Mouse (Mus musculus) hindbrain, embryonic 13.5 days (tissue): ENCODE measurements around the gene Milr1. TPM values are rescaled to one million over a fixed set of nuclear protein-coding genes. Genes with fewer than 3 reads are reported as not detected.

Experiments used
- ATAC-seq: fragments of 200-750 bp; cut with Nextera tagmentation; 2 replicates; pipeline ENCODE4 v1.8.0; 2017; ENCODE audit warnings: moderate TSS enrichment; ENCODE audit not compliant: low FRiP score
- H3K27ac ChIP-seq: fragments of 300-500 bp; sonication (generic); 2 replicates; pipeline ENCODE4 v1.5.1; 2015; ENCODE audit warnings: inconsistent platforms, mild to moderate bottlenecking, moderate library complexity
- H3K27me3 ChIP-seq: fragments of 300-500 bp; sonication (generic); 2 replicates; pipeline ENCODE4 v1.6.1; 2015; ENCODE audit warnings: mild to moderate bottlenecking, inconsistent platforms
- H3K36me3 ChIP-seq: fragments of 300-500 bp; sonication (generic); 2 replicates; pipeline ENCODE4 v1.6.1; 2015; ENCODE audit warnings: mild to moderate bottlenecking, inconsistent platforms
- H3K4me1 ChIP-seq: fragments of 300-500 bp; sonication (generic); replicated peaks from 2 replicates; pipeline ENCODE4 v1.6.1; 2015; ENCODE audit warnings: inconsistent platforms
- H3K4me2 ChIP-seq: fragments of 300-500 bp; sonication (generic); 2 replicates; pipeline ENCODE4 v1.6.1; 2015; ENCODE audit warnings: inconsistent platforms, mild to moderate bottlenecking, moderate library complexity
- H3K4me3 ChIP-seq: fragments of 300-500 bp; sonication (generic); 2 replicates; pipeline ENCODE4 v1.5.1; 2015; ENCODE audit warnings: mild to moderate bottlenecking, inconsistent platforms
- H3K9ac ChIP-seq: fragments of 300-500 bp; sonication (generic); 2 replicates; pipeline ENCODE4 v1.6.1; 2015; ENCODE audit warnings: mild to moderate bottlenecking, inconsistent platforms
- H3K9me3 ChIP-seq: fragments of 300-500 bp; sonication (generic); 2 replicates; pipeline ENCODE4 v1.6.1; 2016; ENCODE audit warnings: inconsistent platforms
- WGBS: fragments of 180-500 bp; shearing (Covaris S2); methylation state at CpG from one replicate; pipeline ENCODE4 v1.1.7; 2015; 5-methylcytosine and 5-hydroxymethylcytosine counted together
- polyA plus RNA-seq: library from polyadenylated mRNA; unstranded; fragments of >200 nt; fragmentation: Nextera tagmentation; extraction: Ambion mirVana; gene quantifications from 2 replicates; pipeline ENCODE4 v1.2.1, GENCODE M21; 2015

Gene Milr1
- 0.78 and 1.3 TPM in 2 replicates for polyA plus RNA-seq

DNA sequence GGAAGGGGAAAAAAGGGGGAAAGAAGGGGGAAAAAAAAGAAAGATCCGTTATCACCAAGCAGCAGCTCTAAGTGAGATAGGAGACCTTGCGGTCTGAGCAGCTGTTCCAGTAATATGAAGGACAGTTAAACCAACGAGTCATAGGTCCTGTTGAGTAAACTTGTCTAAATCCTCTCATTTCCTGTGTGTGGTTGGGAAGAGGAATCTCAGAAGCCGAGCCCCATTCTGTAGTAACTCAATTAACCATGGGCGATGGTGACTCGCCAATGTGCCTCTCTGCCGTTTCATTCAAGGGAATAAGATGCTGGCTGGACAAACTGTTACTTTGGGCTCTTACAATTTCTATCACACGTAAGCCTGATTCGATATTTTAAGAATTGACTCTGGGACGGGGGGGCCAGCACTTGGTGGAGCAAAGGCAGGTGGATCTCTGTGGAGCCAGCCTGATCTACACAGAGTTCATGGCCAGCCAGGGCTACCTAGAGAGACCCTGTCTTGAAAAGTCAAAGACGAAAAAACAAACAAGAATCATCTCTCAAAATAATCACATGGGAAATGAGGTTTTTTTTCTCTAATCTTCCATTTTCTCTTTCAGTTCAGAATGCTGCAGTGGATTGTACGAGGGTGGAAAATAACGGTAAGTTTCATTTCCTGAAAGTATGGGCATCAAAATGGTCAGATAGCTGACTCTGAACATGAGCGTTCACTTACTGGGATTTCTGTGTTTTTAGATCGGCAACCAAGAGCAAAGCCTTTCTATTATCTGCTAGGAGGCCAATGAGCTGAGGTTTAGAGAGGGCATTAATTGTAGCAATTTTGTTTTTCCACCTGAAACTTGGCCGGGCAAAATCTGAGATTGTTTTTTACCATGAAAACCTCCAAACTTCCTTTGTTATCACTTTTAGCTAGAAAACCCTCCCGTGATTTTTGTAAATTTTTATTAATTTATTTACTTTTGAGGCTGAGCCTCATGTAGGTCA, at the start of gene Milr1:
Gene Milr1, plus strand, starts transcription at position 188 of the 980 bp plus-strand sequence.
- no peak within 1 kb of the TSS for H3K27ac ChIP-seq
- no peak within 1 kb of the TSS for H3K9ac ChIP-seq
- no peaks in the 10 kb centered on the region for H3K36me3 ChIP-seq
- H3K27me3 ChIP-seq = no peaks in the 10 kb centered on the region
- no peak within 1 kb of the TSS for H3K4me3 ChIP-seq
- H3K9me3 ChIP-seq = no peaks in the 10 kb centered on the region; the same call in 1 of the 2 replicates
- no peak for ATAC-seq
- 93% methylated on average over 17 of the region's 17 CpGs for WGBS
- no peak within 1 kb of the TSS for H3K4me2 ChIP-seq
- H3K4me1 ChIP-seq = no peaks in the 10 kb centered on the region

DNA sequence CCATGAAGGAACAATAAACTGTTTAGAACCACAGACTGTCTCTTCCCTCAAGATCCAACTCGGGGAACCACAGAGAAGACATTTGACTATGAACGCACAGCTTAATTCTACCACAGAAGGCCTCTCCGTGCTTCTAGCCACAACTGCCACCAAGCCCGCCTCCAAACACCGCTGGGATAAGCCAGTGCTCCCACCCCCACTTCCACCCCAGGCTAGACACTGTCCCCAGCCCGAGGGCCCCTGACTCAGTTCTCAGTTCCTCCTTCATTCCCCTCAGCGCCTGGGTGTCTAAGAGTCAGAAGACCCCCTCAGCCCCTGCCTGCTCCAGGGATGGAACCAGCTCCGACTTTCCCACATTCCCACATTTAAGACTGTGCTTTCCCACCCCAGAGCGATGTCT, 49.4 kb upstream of the Milr1 start:
- WGBS = 74% methylated on average over 9 of the region's 9 CpGs
- Histone ChIP-seq H3K27me3 (no peaks in the 10 kb centered on the region), H3K4me2 (no peak overlapping the region), H3K9ac (no peak overlapping the region), H3K9me3 (no peaks in the 10 kb centered on the region), H3K27ac (no peak overlapping the region), H3K4me1 (no peaks in the 10 kb centered on the region), H3K4me3 (no peak overlapping the region), H3K36me3 (no peaks in the 10 kb centered on the region)
- ATAC-seq = no peak

DNA sequence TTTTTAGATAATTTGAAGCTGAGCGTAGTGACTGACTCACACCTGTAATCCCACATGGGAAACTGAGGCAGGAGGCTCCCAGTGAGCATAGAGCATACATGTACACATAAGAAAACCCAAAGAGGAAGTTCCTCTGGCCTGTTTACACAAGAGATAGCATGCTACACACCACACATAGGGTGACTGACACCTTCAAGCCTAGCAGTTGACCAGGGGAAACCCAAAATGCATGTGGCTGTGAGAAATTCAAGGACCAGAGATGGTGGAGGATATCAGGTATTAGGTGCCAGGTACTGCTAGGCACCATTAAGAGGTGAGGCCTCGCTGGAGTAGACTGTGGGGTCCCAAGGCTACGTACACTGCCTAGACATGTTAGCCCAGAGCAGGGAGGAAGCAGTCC, 48.4 kb upstream of the Milr1 start:
- WGBS = 87% methylated on average over 3 of the region's 3 CpGs

DNA sequence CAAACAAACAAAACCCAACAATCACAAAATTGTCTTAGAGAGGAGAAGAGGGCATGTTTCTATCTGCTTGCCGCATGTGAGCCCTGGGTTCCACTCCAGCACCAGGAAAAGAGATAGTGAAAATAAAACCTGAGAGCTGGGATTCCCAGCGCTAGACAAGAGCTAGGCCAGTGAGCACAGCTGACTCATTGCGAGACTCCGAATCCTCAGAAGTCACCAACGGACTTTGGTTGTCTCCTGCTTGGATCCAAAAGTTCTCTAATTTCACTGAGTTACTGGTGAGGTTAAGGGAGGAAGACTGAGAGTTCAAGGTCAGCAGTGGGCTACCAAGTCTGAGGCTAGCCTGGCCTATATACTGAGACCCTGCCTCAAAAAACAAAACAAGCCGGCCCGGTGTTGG, 47.1 kb upstream of the Milr1 start:
- no peaks in the 10 kb centered on the region for H3K36me3 ChIP-seq
- 92% methylated on average over 7 of the region's 7 CpGs for WGBS
- no peaks in the 10 kb centered on the region for H3K9me3 ChIP-seq
- ATAC-seq = no peak
- H3K27ac ChIP-seq = no peak overlapping the region
- H3K4me3 ChIP-seq = no peak overlapping the region
- H3K4me2 ChIP-seq = no peak overlapping the region
- no peaks in the 10 kb centered on the region for H3K4me1 ChIP-seq
- no peaks in the 10 kb centered on the region for H3K27me3 ChIP-seq
- no peak overlapping the region for H3K9ac ChIP-seq

More for the DNA sequence above, 48.4 kb upstream of the Milr1 start:
- no peak overlapping the region for H3K4me2 ChIP-seq
- H3K27me3 ChIP-seq = no peaks in the 10 kb centered on the region
- no peaks in the 10 kb centered on the region for H3K9me3 ChIP-seq
- no peak overlapping the region for H3K9ac ChIP-seq
- no peak for ATAC-seq
- no peak overlapping the region for H3K27ac ChIP-seq
- H3K4me1 ChIP-seq = no peaks in the 10 kb centered on the region
- no peak overlapping the region for H3K4me3 ChIP-seq
- H3K36me3 ChIP-seq = no peaks in the 10 kb centered on the region

DNA sequence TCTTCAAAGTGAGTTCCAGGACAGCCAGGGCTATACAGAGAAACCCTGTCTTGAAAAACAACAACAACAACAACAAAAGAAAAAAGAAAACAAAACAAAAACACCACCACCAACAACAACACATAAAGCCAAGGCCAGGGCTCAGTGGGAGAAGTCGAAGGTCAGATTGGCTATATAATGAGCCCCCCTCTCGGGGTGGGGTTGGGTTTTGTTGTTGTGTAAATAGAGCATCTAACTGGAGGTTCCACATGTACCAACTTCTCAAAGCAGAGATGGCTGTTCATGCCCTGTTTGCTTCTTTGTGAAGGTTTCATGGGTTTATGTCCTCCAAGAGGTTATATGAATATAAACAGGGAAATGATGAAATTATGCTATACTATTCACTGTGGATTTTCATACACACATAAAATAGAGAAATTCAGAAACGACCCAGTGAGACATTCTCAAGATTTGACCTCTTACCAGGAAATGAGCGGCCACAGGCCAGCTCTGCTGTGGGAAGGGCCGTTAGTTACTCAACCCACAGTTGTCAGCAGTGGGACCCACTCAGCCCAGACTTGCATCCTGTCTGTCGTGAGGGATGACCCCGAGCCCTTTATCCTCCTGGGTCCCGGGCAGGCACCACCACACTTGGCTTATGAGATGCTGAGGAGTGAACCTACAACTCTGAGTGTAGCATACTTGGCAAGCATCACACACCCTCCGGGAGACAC, 46.5 kb upstream of the Milr1 start:
- no peak overlapping the region for H3K4me3 ChIP-seq
- no peaks in the 10 kb centered on the region for H3K36me3 ChIP-seq
- 70% methylated on average over 9 of the region's 9 CpGs for WGBS
- H3K4me1 ChIP-seq = peaks cover 1% of the 10 kb centered on the region
- no peaks in the 10 kb centered on the region for H3K27me3 ChIP-seq
- no peak overlapping the region for H3K27ac ChIP-seq
- no peak overlapping the region for H3K4me2 ChIP-seq
- no peak for ATAC-seq
- H3K9ac ChIP-seq = no peak overlapping the region
- no peaks in the 10 kb centered on the region for H3K9me3 ChIP-seq

DNA sequence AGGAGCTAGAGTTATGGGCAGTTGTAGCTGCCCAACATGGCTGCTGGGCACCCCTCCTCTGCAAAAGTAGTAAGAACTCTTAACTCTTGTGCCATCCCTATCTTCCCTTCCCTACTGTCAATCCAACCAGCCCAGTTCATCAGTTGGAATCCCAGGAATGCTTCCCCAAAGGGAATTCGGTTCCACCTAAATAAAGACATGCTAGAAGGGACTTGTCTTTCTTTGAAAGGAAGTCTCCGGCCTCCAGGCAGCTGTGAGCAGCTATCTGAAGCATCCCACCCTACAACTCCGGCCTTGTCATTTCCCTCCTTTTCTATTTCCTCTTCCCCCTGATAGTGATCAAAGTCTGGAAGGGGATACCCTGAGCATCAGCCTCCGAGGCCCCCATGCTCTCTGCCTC, 44.8 kb upstream of the Milr1 start:
- Histone ChIP-seq H3K27me3 (no peaks in the 10 kb centered on the region), H3K4me1 (peaks cover 6% of the 10 kb centered on the region), H3K36me3 (no peaks in the 10 kb centered on the region), H3K9me3 (no peaks in the 10 kb centered on the region), H3K4me2 (no peak overlapping the region), H3K27ac (no peak overlapping the region), H3K4me3 (no peak overlapping the region), H3K9ac (no peak overlapping the region)
- WGBS = 46% methylated on average over 4 of the region's 4 CpGs
- no peak for ATAC-seq

DNA sequence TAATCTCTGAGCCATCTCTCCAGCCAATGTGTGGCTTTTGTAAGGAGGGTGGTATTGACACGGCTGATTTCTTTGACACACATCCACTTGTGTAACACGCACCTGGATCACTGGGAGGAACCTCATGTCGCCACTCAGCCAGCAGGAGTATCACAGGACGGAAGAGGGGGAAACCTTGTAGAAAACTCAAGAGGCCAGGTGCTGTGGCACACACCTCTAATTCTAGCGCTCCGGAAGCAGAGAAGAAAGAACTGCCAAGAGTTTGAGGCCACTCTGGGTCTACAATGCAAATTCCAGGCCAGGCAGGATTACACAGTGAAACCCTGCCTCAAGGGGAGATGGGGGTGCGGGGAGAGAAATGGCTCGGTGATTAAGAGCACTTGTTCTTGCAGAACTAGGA, 43.9 kb upstream of the Milr1 start:
- Histone ChIP-seq H3K27me3 (no peaks in the 10 kb centered on the region), H3K4me3 (no peak overlapping the region), H3K9me3 (no peaks in the 10 kb centered on the region), H3K4me2 (no peak overlapping the region), H3K9ac (no peak overlapping the region), H3K4me1 (peaks cover 6% of the 10 kb centered on the region), H3K36me3 (no peaks in the 10 kb centered on the region), H3K27ac (no peak overlapping the region)
- WGBS = 83% methylated on average over 8 of the region's 8 CpGs
- no peak for ATAC-seq

DNA sequence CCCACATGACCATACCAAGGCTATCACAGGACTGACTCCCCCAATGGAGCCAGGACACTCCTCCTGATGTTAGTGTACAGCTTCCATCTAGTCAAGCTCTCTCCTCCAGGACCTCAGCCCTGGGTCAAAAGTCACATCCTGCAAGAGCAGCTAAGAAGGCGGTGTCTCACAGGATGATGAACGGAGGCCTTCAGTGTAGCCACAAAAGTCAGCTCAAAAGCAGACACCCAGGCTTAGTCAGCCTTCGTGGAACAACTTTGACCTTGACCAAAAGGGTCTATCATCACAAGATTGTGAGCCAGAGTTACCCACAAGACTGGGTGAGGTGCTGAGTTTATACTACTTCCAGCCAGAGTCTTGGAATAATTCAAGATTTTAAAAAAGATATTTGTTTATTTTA, 43.2 kb upstream of the Milr1 start:
- 84% methylated on average over 3 of the region's 3 CpGs for WGBS

DNA sequence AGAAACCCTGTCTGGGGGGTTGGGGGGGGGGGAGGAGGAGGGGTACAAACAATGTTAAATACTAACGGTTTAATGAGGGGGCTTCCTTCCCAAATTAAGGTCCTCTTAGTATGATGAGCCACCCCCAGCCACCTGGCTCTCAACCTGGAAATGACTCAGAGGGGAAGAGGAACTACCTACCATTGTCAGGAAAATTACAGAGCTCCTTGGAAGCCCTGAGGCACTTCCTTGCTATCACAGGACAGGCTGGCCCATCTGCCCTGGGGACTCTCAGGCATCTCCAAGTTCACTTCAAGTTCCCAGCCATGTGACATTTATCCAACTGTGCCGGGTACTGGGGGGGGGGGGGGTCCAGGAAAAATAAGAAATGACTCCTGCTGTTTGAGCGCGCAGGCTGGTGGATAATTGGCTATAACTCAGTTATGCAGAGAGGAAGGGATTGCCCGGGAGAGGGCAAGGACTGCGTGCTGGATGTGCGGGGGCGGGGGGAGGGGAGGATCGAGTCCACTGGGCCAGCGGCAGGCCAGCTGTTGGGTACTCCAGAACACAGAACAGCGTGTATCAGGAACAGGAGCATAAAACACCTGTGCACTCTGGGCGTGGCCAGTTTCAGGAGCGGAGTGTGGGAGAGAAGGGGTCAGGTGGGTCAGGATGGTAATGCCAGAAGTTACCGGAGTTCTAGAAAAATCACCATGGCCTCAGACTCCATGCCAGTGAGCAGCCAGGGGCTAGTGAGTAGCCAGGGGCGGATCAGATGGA, 41.6 kb upstream of the Milr1 start:
- no peak for ATAC-seq
- 31% methylated on average over 15 of the region's 15 CpGs for WGBS
- H3K4me2 ChIP-seq = peak overlapping the region; percentile 17; the same call in 1 of the 2 replicates

More for the DNA sequence above, 43.2 kb upstream of the Milr1 start:
- H3K36me3 ChIP-seq = no peaks in the 10 kb centered on the region
- no peaks in the 10 kb centered on the region for H3K9me3 ChIP-seq
- no peak for ATAC-seq
- no peaks in the 10 kb centered on the region for H3K27me3 ChIP-seq
- H3K4me2 ChIP-seq = no peak overlapping the region
- H3K9ac ChIP-seq = no peak overlapping the region
- no peak overlapping the region for H3K27ac ChIP-seq
- no peak overlapping the region for H3K4me3 ChIP-seq
- H3K4me1 ChIP-seq = peaks cover 6% of the 10 kb centered on the region

DNA sequence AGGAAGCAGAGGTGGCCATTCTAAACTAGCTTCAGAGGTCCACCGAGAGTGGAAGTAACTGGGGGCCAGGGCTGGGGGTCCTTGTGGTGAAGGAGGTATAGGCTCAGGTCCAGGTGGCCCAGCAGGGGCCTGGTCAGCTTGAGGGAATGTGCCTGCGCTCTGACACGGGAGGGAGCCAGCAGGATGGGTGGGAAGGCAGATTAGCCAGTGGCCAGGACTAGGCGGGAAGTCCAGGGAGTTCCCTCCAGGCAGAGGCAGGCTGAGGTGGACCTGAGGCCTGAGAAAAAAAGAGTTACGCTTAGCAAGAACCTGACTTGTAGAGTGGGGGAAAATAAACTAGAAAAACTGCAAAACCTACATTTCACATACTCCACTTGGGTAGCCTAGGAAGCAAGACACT, 40.2 kb upstream of the Milr1 start:
- Histone ChIP-seq H3K9ac (no peak overlapping the region), H3K27me3 (no peaks in the 10 kb centered on the region), H3K36me3 (no peaks in the 10 kb centered on the region), H3K4me3 (no peak overlapping the region), H3K9me3 (no peaks in the 10 kb centered on the region), H3K4me2 (no peak overlapping the region), H3K4me1 (peaks cover 6% of the 10 kb centered on the region), H3K27ac (no peak overlapping the region; the same call in 1 of the 2 replicates)
- 69% methylated on average over 5 of the region's 5 CpGs for WGBS
- no peak for ATAC-seq

More for the DNA sequence above, 41.6 kb upstream of the Milr1 start:
- Histone ChIP-seq H3K36me3 (no peaks in the 10 kb centered on the region), H3K4me3 (no peak overlapping the region), H3K9ac (no peak overlapping the region), H3K9me3 (no peaks in the 10 kb centered on the region), H3K27ac (no peak overlapping the region), H3K27me3 (no peaks in the 10 kb centered on the region), H3K4me1 (peaks cover 6% of the 10 kb centered on the region)

DNA sequence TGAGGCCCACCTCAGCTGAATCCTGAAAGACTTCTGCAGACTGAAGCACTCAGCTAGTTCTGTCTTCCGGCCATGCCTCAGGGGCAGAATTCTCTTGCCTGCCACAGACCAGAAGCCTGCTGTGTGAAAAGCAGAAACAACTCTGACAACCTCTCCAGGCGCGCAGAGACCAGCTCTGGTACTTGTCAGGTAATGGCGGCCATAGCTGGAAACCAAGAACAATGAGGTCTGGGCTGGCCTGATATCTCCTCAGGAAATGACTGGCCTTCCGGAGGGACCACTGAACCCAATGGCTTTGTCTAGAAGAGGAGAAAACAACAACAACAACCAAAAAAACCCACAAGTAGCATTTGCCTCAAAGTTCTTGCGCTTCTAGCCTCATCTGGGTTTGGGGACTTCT, 36.0 kb upstream of the Milr1 start:
- Histone ChIP-seq H3K27me3 (no peaks in the 10 kb centered on the region), H3K9me3 (no peaks in the 10 kb centered on the region), H3K4me3 (no peak overlapping the region), H3K9ac (no peak overlapping the region), H3K27ac (peak overlapping the region; percentile 19; the same call in 1 of the 2 replicates), H3K36me3 (no peaks in the 10 kb centered on the region), H3K4me1 (no peaks in the 10 kb centered on the region; the same call in 1 of the 2 replicates), H3K4me2 (no peak overlapping the region)
- WGBS = 83% methylated on average over 6 of the region's 6 CpGs
- ATAC-seq = no peak

DNA sequence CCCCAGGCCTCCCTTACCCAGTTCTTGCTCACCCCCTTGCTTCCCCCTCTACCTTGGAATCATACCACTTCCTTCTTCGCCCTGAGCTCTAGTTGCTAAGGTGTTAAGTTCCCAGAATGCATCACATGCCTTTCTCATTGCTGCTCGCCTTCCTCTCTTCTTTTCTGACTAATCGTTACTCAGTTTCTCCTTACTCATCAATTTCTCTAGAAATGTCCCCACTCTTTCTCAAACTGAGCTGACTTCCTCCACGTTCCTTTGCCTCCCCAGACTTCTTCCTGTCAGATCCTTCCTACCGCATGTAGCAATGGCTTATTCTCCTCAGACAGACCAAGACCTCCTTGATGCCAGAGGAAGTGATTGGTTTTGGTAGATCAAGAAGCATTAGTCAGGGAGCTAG, 34.5 kb upstream of the Milr1 start:
- 86% methylated on average over 5 of the region's 5 CpGs for WGBS
- Histone ChIP-seq H3K27me3 (no peaks in the 10 kb centered on the region), H3K27ac (no peak overlapping the region), H3K9me3 (no peaks in the 10 kb centered on the region), H3K4me2 (no peak overlapping the region), H3K4me1 (no peaks in the 10 kb centered on the region), H3K9ac (no peak overlapping the region), H3K36me3 (no peaks in the 10 kb centered on the region), H3K4me3 (no peak overlapping the region)
- ATAC-seq = no peak
